Mouse (Mus musculus): ENCODE measurements around the gene Abcb11. TPM values are rescaled to one million over a fixed set of nuclear protein-coding genes. Genes with fewer than 3 reads are reported as not detected.

Abcb11 gene
- total and polyA plus RNA-seq, 3 experiments, result 0.16 TPM; not detected in 2

DNA sequence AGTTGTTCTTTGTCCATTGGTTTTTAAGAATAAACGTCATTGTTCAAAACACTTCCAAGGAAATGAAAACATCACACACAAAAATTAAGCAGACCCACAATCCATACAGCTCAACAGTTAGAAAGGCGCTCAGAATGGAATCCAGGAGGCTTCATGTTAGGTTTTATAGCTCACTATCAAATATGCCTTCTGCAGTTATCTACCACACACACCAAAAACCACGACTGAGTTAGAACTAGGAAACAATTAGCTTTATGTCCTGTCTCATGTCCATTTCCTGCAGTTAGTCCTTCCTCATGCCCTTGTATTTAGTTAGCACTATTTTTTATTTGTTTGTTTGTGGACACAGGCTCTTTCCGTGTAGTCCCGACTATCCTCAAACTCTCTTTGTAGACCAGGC lies 151.4 kb downstream of the Abcb11 start:
- Histone ChIP-seq H3K27me3 (replicated peaks) (no peaks in the 10 kb centered on the region), H3K36me3 (replicated peaks in 1 of 2; ENCODE audit: control insufficient read depth in 1 of 2, insufficient read depth in 1 of 2, low read length in 1 of 2) (peaks cover 14 to 63% of the 10 kb centered on the region in 2 experiments), H3K4me1 (ENCODE audit: control insufficient read depth in 1 of 2, insufficient read depth in 2 of 2) (no peaks in the 10 kb centered on the region), H3K9ac (ENCODE audit: insufficient read depth, low read depth) (no peak overlapping the region), H3K27ac (ENCODE audit: insufficient read depth, low read depth) (no peak overlapping the region), H3K79me2 (replicated peaks; ENCODE audit: control insufficient read depth, extremely low read depth, insufficient read depth, poor library complexity, severe bottlenecking) (no peaks in the 10 kb centered on the region), H3K4me2 (ENCODE audit: insufficient read depth, low read depth, poor library complexity, severe bottlenecking) (no peak overlapping the region), H3K4me3 (replicated peaks in 1 of 3; ENCODE audit: low read depth in 2 of 3, low read length in 2 of 3, poor library complexity in 1 of 3) (no peak overlapping the region), H3K9me3 (replicated peaks; ENCODE audit: low read length) (no peaks in the 10 kb centered on the region)
- in situ Hi-C loops (cut with MboI; ENCODE audit: low pct_ligation_motif_present, low pct_unique_long_range_greater_than_20kb, low sequenced_read_pairs) (no loop called here), dilution Hi-C loops (cut with MboI; ENCODE audit: extremely low pct_ligation_motif_present, extremely low pct_unique_long_range_greater_than_20kb, low sequenced_read_pairs) (no loop called here)
- no peak for DNase-seq (ENCODE audit: extremely low read depth)
- TF ChIP-seq SMC3 (IDR thresholded peaks at IDR 0.05; ENCODE audit: low read depth, low read length) (no peak), JUN (IDR thresholded peaks at IDR 0.05; ENCODE audit: insufficient read depth, low read depth, low read length) (no peak), ZKSCAN1 (IDR thresholded peaks at IDR 0.05; ENCODE audit: borderline replicate concordance, low read depth, low read length) (no peak), MAFK (IDR thresholded peaks at IDR 0.05; ENCODE audit: insufficient replicate concordance, low read length) (no peak), MAZ (IDR thresholded peaks at IDR 0.05; ENCODE audit: low read depth, low read length) (no peak), GABPA (IDR thresholded peaks at IDR 0.05; ENCODE audit: insufficient replicate concordance, low read depth, low read length) (no peak), SIN3A (IDR thresholded peaks at IDR 0.05; ENCODE audit: low read length) (no peak), E2F4 (IDR thresholded peaks at IDR 0.05; ENCODE audit: insufficient replicate concordance, low read depth, low read length) (no peak), CTCF (conservative IDR thresholded peaks at IDR 0.05 in 1 of 2, IDR thresholded peaks at IDR 0.05 in 1 of 2; ENCODE audit: low read depth in 2 of 2, low read length in 2 of 2) (no peak), MYC (IDR thresholded peaks at IDR 0.05; ENCODE audit: low read depth, low read length) (no peak), USF1 (IDR thresholded peaks at IDR 0.05; ENCODE audit: low read depth, low read length) (no peak), TCF12 (IDR thresholded peaks at IDR 0.05; ENCODE audit: low read depth, low read length) (no peak), CHD1 (IDR thresholded peaks at IDR 0.05; ENCODE audit: low read depth, low read length) (no peak), MXI1 (IDR thresholded peaks at IDR 0.05; ENCODE audit: low read depth, low read length) (no peak), ELF1 (IDR thresholded peaks at IDR 0.05; ENCODE audit: low read depth, low read length) (no peak), PAX5 (IDR thresholded peaks at IDR 0.05; ENCODE audit: low read length) (no peak), HCFC1 (IDR thresholded peaks at IDR 0.05; ENCODE audit: low read depth, low read length) (no peak), EP300 (IDR thresholded peaks at IDR 0.05; ENCODE audit: low read length) (no peak), JUND (conservative IDR thresholded peaks at IDR 0.05; ENCODE audit: low read depth, low read length) (no peak)

DNA sequence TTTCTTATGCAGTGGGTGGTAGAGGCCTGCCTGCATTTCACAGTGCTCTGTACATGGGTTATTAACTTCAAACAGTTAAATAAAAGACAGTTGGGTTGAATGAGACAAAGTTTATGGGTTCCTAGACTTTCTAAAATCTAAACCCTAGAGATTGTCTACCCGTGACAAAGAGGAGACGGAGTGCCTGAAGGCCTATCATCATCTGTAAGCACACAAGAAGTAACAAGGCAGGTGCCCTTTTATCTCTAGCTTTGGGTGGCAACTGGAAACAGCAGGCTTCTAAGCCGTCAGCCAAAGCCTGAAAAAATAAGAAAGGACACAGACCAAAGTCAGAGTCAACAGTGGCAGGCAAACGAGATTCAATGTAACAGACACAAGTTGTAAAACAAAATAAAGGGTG lies 153.2 kb downstream of the Abcb11 start:
- H3K27me3 ChIP-seq (replicated peaks), result no peaks in the 10 kb centered on the region
- dilution Hi-C loops (cut with MboI; ENCODE audit: extremely low pct_ligation_motif_present, extremely low pct_unique_long_range_greater_than_20kb, low sequenced_read_pairs) (no loop called here), in situ Hi-C loops (cut with MboI; ENCODE audit: low pct_ligation_motif_present, low pct_unique_long_range_greater_than_20kb, low sequenced_read_pairs) (no loop called here)
- no peak overlapping the region for H3K4me2 ChIP-seq (ENCODE audit: insufficient read depth, low read depth, poor library complexity, severe bottlenecking)
- H3K27ac ChIP-seq (ENCODE audit: insufficient read depth, low read depth), result no peak overlapping the region
- H3K36me3 ChIP-seq (replicated peaks in 1 of 2; ENCODE audit: control insufficient read depth in 1 of 2, insufficient read depth in 1 of 2, low read length in 1 of 2), result peaks cover 8 to 53% of the 10 kb centered on the region in 2 experiments
- H3K79me2 ChIP-seq (replicated peaks; ENCODE audit: control insufficient read depth, extremely low read depth, insufficient read depth, poor library complexity, severe bottlenecking), result no peaks in the 10 kb centered on the region
- H3K9me3 ChIP-seq (replicated peaks; ENCODE audit: low read length), result no peaks in the 10 kb centered on the region
- H3K4me1 ChIP-seq (ENCODE audit: control insufficient read depth in 1 of 2, insufficient read depth in 2 of 2), result no peaks in the 10 kb centered on the region
- TF ChIP-seq GABPA (IDR thresholded peaks at IDR 0.05; ENCODE audit: insufficient replicate concordance, low read depth, low read length), result no peak
- TF ChIP-seq MYC (IDR thresholded peaks at IDR 0.05; ENCODE audit: low read depth, low read length), result no peak
- no peak for TF ChIP-seq USF1 (IDR thresholded peaks at IDR 0.05; ENCODE audit: low read depth, low read length)
- no peak for TF ChIP-seq HCFC1 (IDR thresholded peaks at IDR 0.05; ENCODE audit: low read depth, low read length)
- no peak for TF ChIP-seq MAZ (IDR thresholded peaks at IDR 0.05; ENCODE audit: low read depth, low read length)
- no peak for TF ChIP-seq ZKSCAN1 (IDR thresholded peaks at IDR 0.05; ENCODE audit: borderline replicate concordance, low read depth, low read length)
- no peak for TF ChIP-seq IRF4 (IDR thresholded peaks at IDR 0.05; ENCODE audit: low read depth, low read length)
- no peak for TF ChIP-seq ZNF384 (IDR thresholded peaks at IDR 0.05; ENCODE audit: low read depth, low read length)
- TF ChIP-seq UBTF (IDR thresholded peaks at IDR 0.05; ENCODE audit: low read depth, low read length), result no peak
- no peak overlapping the region for H3K4me3 ChIP-seq (replicated peaks in 1 of 3; ENCODE audit: low read depth in 2 of 3, low read length in 2 of 3, poor library complexity in 1 of 3)
- H3K9ac ChIP-seq (ENCODE audit: insufficient read depth, low read depth), result no peak overlapping the region
- DNase-seq (ENCODE audit: extremely low read depth), result no peak
